Mouse (Mus musculus) embryonic facial prominence, embryonic 10.5 days (tissue): ENCODE results near the gene Fkbp9. TPM values are rescaled to one million over a fixed set of nuclear protein-coding genes. Genes with fewer than 3 reads are reported as not detected.
A peak's percentile ranks its signal among the peaks of the same experiment; 100 is the strongest.

Experiments used
- DNase-seq: peaks from one replicate; pipeline ENCODE4 v3.0.0-alpha.2; 2017; ENCODE audit warnings: low spot score
- H3K27ac ChIP-seq: fragments of 300-500 bp; sonication (generic); replicated peaks from 2 replicates; pipeline ENCODE4 v1.5.1; 2016; ENCODE audit warnings: mild to moderate bottlenecking
- H3K27me3 ChIP-seq: fragments of 300-500 bp; sonication (generic); replicated peaks from 2 replicates; pipeline ENCODE4 v1.6.1; 2016; ENCODE audit warnings: low read depth, mild to moderate bottlenecking; ENCODE audit not compliant: poor library complexity, severe bottlenecking
- H3K36me3 ChIP-seq: fragments of 300-500 bp; sonication (generic); replicated peaks from 2 replicates; pipeline ENCODE4 v1.6.1; 2016; ENCODE audit warnings: mild to moderate bottlenecking, moderate library complexity
- H3K4me1 ChIP-seq: fragments of 300-500 bp; sonication (generic); 2 replicates; pipeline ENCODE4 v1.6.1; 2016
- H3K4me3 ChIP-seq: fragments of 300-500 bp; sonication (generic); 2 replicates; pipeline ENCODE4 v1.5.1; 2016; ENCODE audit warnings: mild to moderate bottlenecking, moderate library complexity
- H3K9me3 ChIP-seq: fragments of 300-500 bp; sonication (generic); 2 replicates; pipeline ENCODE4 v1.6.1; 2016; ENCODE audit warnings: mild to moderate bottlenecking
- WGBS: fragments of 180-500 bp; shearing (Covaris S2); methylation state at CpG from one replicate; pipeline ENCODE4 v1.1.7; 2016; 5-methylcytosine and 5-hydroxymethylcytosine counted together
- polyA plus RNA-seq: library from polyadenylated mRNA; unstranded; fragments of >200 nt; fragmentation: Nextera tagmentation; extraction: Ambion mirVana; gene quantifications from 2 replicates; pipeline ENCODE4 v1.2.1, GENCODE M21; 2016

The Fkbp9 gene
- polyA plus RNA-seq, 1 experiment from 2014 or later = 73.9 TPM

GRCm38 (mm10) chr6:56910910-56911309 lies 79.1 kb downstream of the Fkbp9 start:
- no peaks in the 10 kb centered on the region for H3K27me3 ChIP-seq
- no peaks in the 10 kb centered on the region for H3K4me1 ChIP-seq
- no peak overlapping the region for H3K4me3 ChIP-seq
- no peak for DNase-seq
- H3K27ac ChIP-seq = no peak overlapping the region
- H3K36me3 ChIP-seq = 0 out of 2 replicates have a peak, but pooled peaks cover 4% of the 10 kb centered on the region
- WGBS = 89% methylated on average over 2 of the region's 2 CpGs
- H3K9me3 ChIP-seq = 0 out of 2 replicates have a peak, but pooled peaks cover 4% of the 10 kb centered on the region

- Histone ChIP-seq H3K4me1 (no peaks in the 10 kb centered on the region), H3K27ac (no peak overlapping the region), H3K27me3 (no peaks in the 10 kb centered on the region), H3K36me3 (0 out of 2 replicates have a peak, but pooled peaks cover 4% of the 10 kb centered on the region), H3K4me3 (no peak overlapping the region), H3K9me3 (0 out of 2 replicates have a peak, but pooled peaks cover 4% of the 10 kb centered on the region)
- DNase-seq = no peak
- 87% methylated on average over 2 of the region's 2 CpGs for WGBS
Measured at GRCm38 (mm10) chr6:56913092-56913858, 81.4 kb downstream of the Fkbp9 start.

GRCm38 (mm10) chr6:56916279-56916678 lies 84.4 kb downstream of the Fkbp9 start:
- Histone ChIP-seq H3K36me3 (0 out of 2 replicates have a peak, but pooled peaks cover 4% of the 10 kb centered on the region), H3K9me3 (0 out of 2 replicates have a peak, but pooled peaks cover 4% of the 10 kb centered on the region), H3K27ac (no peak overlapping the region), H3K4me1 (no peaks in the 10 kb centered on the region), H3K4me3 (no peak overlapping the region), H3K27me3 (no peaks in the 10 kb centered on the region)
- 84% methylated on average over 2 of the region's 2 CpGs for WGBS
- DNase-seq = no peak

DNA sequence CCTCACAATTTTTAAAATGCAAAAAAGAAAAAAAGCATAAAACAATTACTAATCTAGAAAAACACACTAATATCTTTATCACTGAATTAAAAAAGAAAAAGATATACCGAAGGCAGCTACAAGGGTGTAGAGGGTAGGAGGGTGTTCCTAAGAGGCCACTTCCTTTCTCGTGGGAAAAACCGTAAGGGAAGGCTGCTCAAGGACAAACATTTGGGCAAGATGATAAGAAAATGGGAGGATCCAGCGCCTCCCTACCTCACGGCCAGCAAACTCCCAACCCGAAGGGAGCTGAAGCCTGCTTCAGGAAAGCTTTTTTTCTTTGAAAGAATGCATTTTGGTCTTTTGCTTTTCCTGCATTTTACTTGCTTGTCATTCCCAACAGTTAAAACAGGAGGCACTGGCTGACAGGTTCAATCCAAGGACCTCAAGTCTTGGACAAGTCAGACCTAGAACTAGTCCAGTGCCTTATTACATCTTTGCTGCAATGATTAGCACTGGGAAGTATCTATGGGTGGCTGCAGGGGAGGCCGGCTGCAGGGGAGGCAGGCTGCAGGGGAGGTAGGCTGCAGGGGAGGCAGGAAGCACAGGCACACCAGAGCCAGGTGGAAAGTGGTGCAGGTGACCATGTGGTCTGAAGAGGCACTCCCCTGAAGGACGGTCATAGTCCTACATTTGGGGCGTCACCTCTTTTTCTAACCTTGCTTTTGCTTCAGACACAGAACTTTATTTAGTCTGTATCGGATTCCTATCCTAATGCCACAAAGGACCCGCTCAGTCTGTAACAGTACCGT lies 85.9 kb downstream of the Fkbp9 start:
- WGBS = 76% methylated on average over 12 of the region's 12 CpGs
- Histone ChIP-seq H3K4me3 (no peak overlapping the region), H3K9me3 (0 out of 2 replicates have a peak, but pooled peaks cover 4% of the 10 kb centered on the region), H3K36me3 (0 out of 2 replicates have a peak, but pooled peaks cover 4% of the 10 kb centered on the region), H3K4me1 (no peaks in the 10 kb centered on the region), H3K27me3 (no peaks in the 10 kb centered on the region), H3K27ac (no peak overlapping the region)
- DNase-seq = no peak

DNA sequence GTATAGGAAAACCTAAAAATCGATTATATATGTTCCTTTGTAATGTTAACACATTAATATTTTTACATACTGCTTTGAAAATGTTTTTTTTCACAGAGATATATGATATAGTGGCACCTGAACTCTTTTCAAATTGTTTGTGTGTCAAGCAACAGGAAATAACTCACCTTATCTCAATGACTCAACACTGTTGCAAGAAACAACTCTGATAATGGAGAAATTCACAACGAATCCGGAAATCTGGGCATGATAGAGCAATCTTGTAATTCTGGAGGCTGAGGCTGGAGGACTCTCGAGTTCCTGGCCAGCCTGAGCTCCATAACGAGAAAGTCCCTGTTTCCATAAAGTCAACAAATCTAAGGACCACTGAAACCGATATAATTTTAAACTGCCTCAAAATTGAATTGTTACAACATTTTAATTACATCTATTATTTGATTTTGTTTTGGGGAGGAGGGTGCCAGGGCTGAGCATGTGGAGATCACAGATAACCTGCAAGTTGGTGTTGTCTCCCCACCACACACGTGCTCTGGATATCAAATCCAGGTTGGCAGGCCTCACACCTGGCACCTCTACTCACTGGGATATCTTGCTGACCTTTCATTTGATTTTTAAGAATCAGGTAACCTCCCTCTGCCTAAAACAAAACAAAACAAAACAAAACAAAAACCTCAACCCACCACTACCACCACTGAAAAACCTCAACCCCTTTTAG lies 87.6 kb downstream of the Fkbp9 start:
- no peak overlapping the region for H3K4me3 ChIP-seq
- H3K27me3 ChIP-seq = no peaks in the 10 kb centered on the region
- 89% methylated on average over 7 of the region's 7 CpGs for WGBS
- no peak for DNase-seq
- 0 out of 2 replicates have a peak, but pooled peaks cover 1% of the 10 kb centered on the region for H3K9me3 ChIP-seq
- H3K4me1 ChIP-seq = no peaks in the 10 kb centered on the region
- no peak overlapping the region for H3K27ac ChIP-seq
- 0 out of 2 replicates have a peak, but pooled peaks cover 2% of the 10 kb centered on the region for H3K36me3 ChIP-seq

- Histone ChIP-seq H3K27ac (no peak overlapping the region), H3K4me1 (no peaks in the 10 kb centered on the region), H3K36me3 (no peaks in the 10 kb centered on the region), H3K9me3 (peaks cover 2% of the 10 kb centered on the region; the same call in 1 of the 2 replicates), H3K27me3 (no peaks in the 10 kb centered on the region), H3K4me3 (no peak overlapping the region)
- no peak for DNase-seq
- WGBS = 80% methylated on average over 12 of the region's 12 CpGs
Measured at GRCm38 (mm10) chr6:56920222-56921092, 88.6 kb downstream of the Fkbp9 start.

- no peak for DNase-seq
- under 1% methylated on average over 25 of the region's 25 CpGs for WGBS
- Histone ChIP-seq H3K9me3 (peaks cover 2% of the 10 kb centered on the region; the same call in 1 of the 2 replicates), H3K4me3 (peak overlapping the region; percentile 81), H3K4me1 (no peaks in the 10 kb centered on the region), H3K36me3 (no peaks in the 10 kb centered on the region), H3K27me3 (no peaks in the 10 kb centered on the region), H3K27ac (peak overlapping the region; percentile 89)
Measured at GRCm38 (mm10) chr6:56923331-56923725, 91.5 kb downstream of the Fkbp9 start.

- Histone ChIP-seq H3K4me3 (peak within 1 kb of the TSS; percentile 81), H3K4me1 (no peaks in the 10 kb centered on the region), H3K9me3 (peaks cover 2% of the 10 kb centered on the region; the same call in 1 of the 2 replicates), H3K36me3 (no peaks in the 10 kb centered on the region), H3K27me3 (no peaks in the 10 kb centered on the region), H3K27ac (peak within 1 kb of the TSS; percentile 89)
- WGBS = 3% methylated on average over 64 of the region's 64 CpGs
- DNase-seq = peak; percentile 94
Measured at GRCm38 (mm10) chr6:56923726-56924707, 92.2 kb downstream of the Fkbp9 start, which contains the start of the genes Nt5c3 and Vmn1r4. Nt5c3 (minus strand) TSS chr6:56923932. Vmn1r4 (plus strand) TSS chr6:56924015.
